Mouse (Mus musculus) forelimb bud, embryonic 11.5 days (tissue): ENCODE measurements around the gene Otud7a.

Experiments
- DNase-seq: peaks from one replicate; pipeline ENCODE4 v3.0.0-alpha.2; 2012; ENCODE audit warnings: low read depth, low spot score

The Otud7a gene

GRCm38 (mm10) chr7:63444484-63445345 lies at the start of gene Otud7a:
TSS of gene Otud7a (plus strand) at chr7:63444751.
- DNase-seq: peak; percentile 65

GRCm38 (mm10) chr7:63405988-63406387 lies 38.6 kb upstream of the Otud7a start:
- no peak for DNase-seq

GRCm38 (mm10) chr7:63445346-63445700 lies 772 bp downstream of the Otud7a start:
- DNase-seq: no peak

- DNase-seq: no peak
Observed at GRCm38 (mm10) chr7:63446951-63447350, 2.4 kb downstream of the Otud7a start.

- DNase-seq: no peak
Observed at GRCm38 (mm10) chr7:63455228-63455627, 10.7 kb downstream of the Otud7a start.

- no peak for DNase-seq
Observed at GRCm38 (mm10) chr7:63462234-63462633, 17.7 kb downstream of the Otud7a start.

- no peak for DNase-seq
Observed at GRCm38 (mm10) chr7:63462684-63463083, 18.1 kb downstream of the Otud7a start.

GRCm38 (mm10) chr7:63466729-63467128 lies 22.2 kb downstream of the Otud7a start:
- no peak for DNase-seq

GRCm38 (mm10) chr7:63468258-63468657 lies 23.7 kb downstream of the Otud7a start:
- no peak for DNase-seq

- DNase-seq: no peak
Observed at GRCm38 (mm10) chr7:63483091-63483490, 38.5 kb downstream of the Otud7a start.

GRCm38 (mm10) chr7:63497051-63497547 lies 52.5 kb downstream of the Otud7a start:
- DNase-seq: no peak

- peak; percentile 2 for DNase-seq
Observed at GRCm38 (mm10) chr7:63504202-63504601, 59.7 kb downstream of the Otud7a start.

- DNase-seq: no peak
Observed at GRCm38 (mm10) chr7:63508079-63508478, 63.5 kb downstream of the Otud7a start.

GRCm38 (mm10) chr7:63509825-63510224 lies 65.3 kb downstream of the Otud7a start:
- no peak for DNase-seq

- DNase-seq: no peak
Observed at GRCm38 (mm10) chr7:63511458-63511857, 66.9 kb downstream of the Otud7a start.

GRCm38 (mm10) chr7:63512561-63512960 lies 68.0 kb downstream of the Otud7a start:
- DNase-seq: no peak

- no peak for DNase-seq
Observed at GRCm38 (mm10) chr7:63516141-63516895, 71.8 kb downstream of the Otud7a start.

GRCm38 (mm10) chr7:63520299-63520698 lies 75.7 kb downstream of the Otud7a start:
- DNase-seq: no peak

GRCm38 (mm10) chr7:63522403-63522802 lies 77.9 kb downstream of the Otud7a start:
- DNase-seq: no peak

- no peak for DNase-seq
Observed at GRCm38 (mm10) chr7:63523051-63523450, 78.5 kb downstream of the Otud7a start.

- no peak for DNase-seq
Observed at GRCm38 (mm10) chr7:63540293-63540692, 95.7 kb downstream of the Otud7a start.

- DNase-seq: no peak
Observed at GRCm38 (mm10) chr7:63554457-63554856, 109.9 kb downstream of the Otud7a start.

GRCm38 (mm10) chr7:63556324-63556723 lies 111.8 kb downstream of the Otud7a start:
- no peak for DNase-seq
